Mouse (Mus musculus): ENCODE measurements at regions not wholly inside any gene's neighbourhood (a gene's known extent, or its start where the extent isn't known, plus 50 kb on each side); places are given as distances from the start of the nearest gene placed in this dataset.

GRCm38 (mm10) chr17:7625746-7626145 lies 201.4 kb downstream of the Fndc1 start:
- no peak for TF ChIP-seq CTCF (IDR thresholded peaks at IDR 0.05; ENCODE audit: low read depth)
- Histone ChIP-seq H3K36me3 (ENCODE audit: insufficient read depth) (no peaks in the 10 kb centered on the region), H3K9ac (no peak overlapping the region), H3K9me3 (ENCODE audit: low read length) (no peaks in the 10 kb centered on the region), H3K4me3 (ENCODE audit: low read depth, low read length) (no peak overlapping the region), H3K4me1 (ENCODE audit: insufficient read depth) (no peaks in the 10 kb centered on the region), H3K27ac (ENCODE audit: low read depth, low read length) (no peak overlapping the region), H3K27me3 (ENCODE audit: insufficient read depth, low read length) (no peaks in the 10 kb centered on the region), H3K4me2 (ENCODE audit: low read depth) (no peak overlapping the region)
- ATAC-seq (no peak), DNase-seq (no peak)
- WGBS = 86% methylated on average over 3 of the region's 3 CpGs

- Histone ChIP-seq H3K9ac (no peak overlapping the region), H3K4me2 (ENCODE audit: low read depth) (no peak overlapping the region), H3K4me3 (ENCODE audit: low read depth, low read length) (no peak overlapping the region), H3K27ac (ENCODE audit: low read depth, low read length) (no peak overlapping the region), H3K27me3 (ENCODE audit: insufficient read depth, low read length) (no peaks in the 10 kb centered on the region), H3K4me1 (ENCODE audit: insufficient read depth) (no peaks in the 10 kb centered on the region), H3K9me3 (ENCODE audit: low read length) (no peaks in the 10 kb centered on the region), H3K36me3 (ENCODE audit: insufficient read depth) (no peaks in the 10 kb centered on the region)
- DNase-seq = no peak
- no peak for ATAC-seq
- no peak for TF ChIP-seq CTCF (IDR thresholded peaks at IDR 0.05; ENCODE audit: low read depth)
- 87% methylated on average over 3 of the region's 3 CpGs for WGBS
Measured at GRCm38 (mm10) chr17:7623392-7623791, 203.7 kb downstream of the Fndc1 start.

- ATAC-seq = no peak
- WGBS = 85% methylated on average over 2 of the region's 2 CpGs
Measured at GRCm38 (mm10) chr17:7621262-7621661, 205.8 kb downstream of the Fndc1 start.

GRCm38 (mm10) chr17:7620166-7620565 lies 206.9 kb downstream of the Fndc1 start:
- Histone ChIP-seq H3K9ac (no peak overlapping the region), H3K9me3 (ENCODE audit: low read length) (no peaks in the 10 kb centered on the region), H3K27me3 (ENCODE audit: insufficient read depth, low read length) (no peaks in the 10 kb centered on the region), H3K36me3 (ENCODE audit: insufficient read depth) (no peaks in the 10 kb centered on the region), H3K4me1 (ENCODE audit: insufficient read depth) (no peaks in the 10 kb centered on the region), H3K4me3 (ENCODE audit: low read depth, low read length) (no peak overlapping the region), H3K27ac (ENCODE audit: low read depth, low read length) (no peak overlapping the region), H3K4me2 (ENCODE audit: low read depth) (no peak overlapping the region)
- DNase-seq (no peak), ATAC-seq (no peak)
- TF ChIP-seq CTCF (IDR thresholded peaks at IDR 0.05; ENCODE audit: low read depth) = no peak

More at GRCm38 (mm10) chr17:7621262-7621661, 205.8 kb downstream of the Fndc1 start:
- Histone ChIP-seq H3K36me3 (ENCODE audit: insufficient read depth) (no peaks in the 10 kb centered on the region), H3K9me3 (ENCODE audit: low read length) (no peaks in the 10 kb centered on the region), H3K4me1 (ENCODE audit: insufficient read depth) (no peaks in the 10 kb centered on the region), H3K4me3 (ENCODE audit: low read depth, low read length) (no peak overlapping the region), H3K27me3 (ENCODE audit: insufficient read depth, low read length) (no peaks in the 10 kb centered on the region), H3K27ac (ENCODE audit: low read depth, low read length) (no peak overlapping the region), H3K9ac (no peak overlapping the region), H3K4me2 (ENCODE audit: low read depth) (no peak overlapping the region)
- TF ChIP-seq CTCF (IDR thresholded peaks at IDR 0.05; ENCODE audit: low read depth) = no peak
- no peak for DNase-seq

GRCm38 (mm10) chr17:7619641-7620040 lies 207.5 kb downstream of the Fndc1 start:
- no peaks in the 10 kb centered on the region for H3K27me3 ChIP-seq (ENCODE audit: insufficient read depth, low read length)
- no peak overlapping the region for H3K4me2 ChIP-seq (ENCODE audit: low read depth)
- no peak overlapping the region for H3K27ac ChIP-seq (ENCODE audit: low read depth, low read length)
- no peaks in the 10 kb centered on the region for H3K36me3 ChIP-seq (ENCODE audit: insufficient read depth)
- H3K4me3 ChIP-seq (ENCODE audit: low read depth, low read length) = no peak overlapping the region
- no peaks in the 10 kb centered on the region for H3K9me3 ChIP-seq (ENCODE audit: low read length)
- DNase-seq (no peak), ATAC-seq (no peak)
- no peak for TF ChIP-seq CTCF (IDR thresholded peaks at IDR 0.05; ENCODE audit: low read depth)
- 73% methylated on average over 5 of the region's 5 CpGs for WGBS
- no peak overlapping the region for H3K9ac ChIP-seq
- H3K4me1 ChIP-seq (ENCODE audit: insufficient read depth) = no peaks in the 10 kb centered on the region

- 72% methylated on average over 11 of the region's 11 CpGs for WGBS
- no peaks in the 10 kb centered on the region for H3K4me1 ChIP-seq (ENCODE audit: insufficient read depth)
- no peak overlapping the region for H3K4me3 ChIP-seq (ENCODE audit: low read depth, low read length)
- H3K36me3 ChIP-seq (ENCODE audit: insufficient read depth) = no peaks in the 10 kb centered on the region
- H3K27me3 ChIP-seq (ENCODE audit: insufficient read depth, low read length) = no peaks in the 10 kb centered on the region
- no peak for TF ChIP-seq CTCF (IDR thresholded peaks at IDR 0.05; ENCODE audit: low read depth)
- H3K9ac ChIP-seq = no peak overlapping the region
- no peak for ATAC-seq
- H3K4me2 ChIP-seq (ENCODE audit: low read depth) = no peak overlapping the region
- no peak overlapping the region for H3K27ac ChIP-seq (ENCODE audit: low read depth, low read length)
- no peak for DNase-seq
- no peaks in the 10 kb centered on the region for H3K9me3 ChIP-seq (ENCODE audit: low read length)
Measured at GRCm38 (mm10) chr17:7608046-7608445, 219.1 kb downstream of the Fndc1 start.

- H3K4me1 ChIP-seq (ENCODE audit: insufficient read depth) = no peaks in the 10 kb centered on the region
- TF ChIP-seq CTCF (IDR thresholded peaks at IDR 0.05; ENCODE audit: low read depth) = no peak
- no peaks in the 10 kb centered on the region for H3K36me3 ChIP-seq (ENCODE audit: insufficient read depth)
- H3K27me3 ChIP-seq (ENCODE audit: insufficient read depth, low read length) = no peaks in the 10 kb centered on the region
- DNase-seq (no peak), ATAC-seq (no peak)
- H3K9me3 ChIP-seq (ENCODE audit: low read length) = no peaks in the 10 kb centered on the region
- H3K4me3 ChIP-seq (ENCODE audit: low read depth, low read length) = no peak overlapping the region
- H3K9ac ChIP-seq = no peak overlapping the region
- 73% methylated on average over 4 of the region's 4 CpGs for WGBS
- no peak overlapping the region for H3K27ac ChIP-seq (ENCODE audit: low read depth, low read length)
- no peak overlapping the region for H3K4me2 ChIP-seq (ENCODE audit: low read depth)
Measured at GRCm38 (mm10) chr17:7607431-7607830, 219.7 kb downstream of the Fndc1 start.

Data from forebrain, postnatal 0 days (tissue).